Mouse (Mus musculus) hindbrain, embryonic 10.5 days (tissue): ENCODE data around the gene Cfap100. TPM values are rescaled to one million over a fixed set of nuclear protein-coding genes. Genes with fewer than 3 reads are reported as not detected.
A peak's percentile ranks its signal among the peaks of the same experiment; 100 is the strongest.

Source experiments
- DNase-seq: peaks from one replicate; pipeline ENCODE4 v3.0.0-alpha.2; 2017; ENCODE audit warnings: low spot score
- H3K27ac ChIP-seq: fragments of 300-500 bp; sonication (generic); 2 replicates; pipeline ENCODE4 v1.5.1; 2016; ENCODE audit warnings: mild to moderate bottlenecking, moderate library complexity
- H3K27me3 ChIP-seq: fragments of 300-500 bp; sonication (generic); 2 replicates; pipeline ENCODE4 v1.6.1; 2016; ENCODE audit warnings: mild to moderate bottlenecking; ENCODE audit not compliant: poor library complexity, insufficient read depth, severe bottlenecking
- H3K36me3 ChIP-seq: fragments of 300-500 bp; sonication (generic); 2 replicates; pipeline ENCODE4 v1.6.1; 2016; ENCODE audit warnings: mild to moderate bottlenecking, moderate library complexity
- H3K4me1 ChIP-seq: fragments of 300-500 bp; sonication (generic); replicated peaks from 2 replicates; pipeline ENCODE4 v1.6.1; 2016; ENCODE audit warnings: mild to moderate bottlenecking
- H3K4me3 ChIP-seq: fragments of 300-500 bp; sonication (generic); 2 replicates; pipeline ENCODE4 v1.5.1; 2016; ENCODE audit warnings: mild to moderate bottlenecking, moderate library complexity
- H3K9me3 ChIP-seq: fragments of 300-500 bp; sonication (generic); 2 replicates; pipeline ENCODE4 v1.6.1; 2016; ENCODE audit warnings: mild to moderate bottlenecking, moderate library complexity
- whole genome bisulfite sequencing: fragments of 180-500 bp; shearing (Covaris S2); methylation state at CpG from one replicate; pipeline ENCODE4 v1.1.7; 2016; 5-methylcytosine and 5-hydroxymethylcytosine counted together
- polyA plus RNA-seq: library from polyadenylated mRNA; unstranded; fragments of >200 nt; fragmentation: Nextera tagmentation; extraction: Ambion mirVana; gene quantifications from 2 replicates; pipeline ENCODE4 v1.2.1, GENCODE M21; 2016

Gene Cfap100
- polyA plus RNA-seq, 1 experiment from 2014 or later = 2.0 TPM

DNA sequence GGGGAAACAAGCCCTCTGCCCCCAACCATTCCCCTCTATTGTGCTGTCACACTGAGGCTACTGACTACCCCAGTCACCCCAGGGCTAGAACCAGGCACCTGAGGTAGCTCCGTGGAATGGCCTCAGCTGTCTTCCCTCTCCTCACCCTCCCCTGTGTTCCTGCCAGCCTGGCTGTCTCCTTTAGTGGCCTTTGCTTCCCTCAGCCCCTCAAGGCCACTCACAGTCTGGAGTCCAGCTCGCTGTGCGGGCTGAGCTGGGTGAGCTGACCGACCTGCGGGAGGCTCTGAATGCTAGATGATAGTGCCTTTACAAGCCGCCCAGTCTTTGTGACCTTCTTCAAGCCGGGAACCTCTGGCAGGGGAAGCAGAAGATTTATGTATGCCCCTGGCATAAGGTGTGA lies 16.7 kb downstream of the Cfap100 start:
- no peaks in the 10 kb centered on the region for H3K27me3 ChIP-seq
- no peak overlapping the region for H3K4me3 ChIP-seq
- 84% methylated on average over 7 of the region's 7 CpGs for WGBS
- 0 out of 2 replicates have a peak overlapping the region, but pooled peaks have one; percentile 6 for H3K27ac ChIP-seq
- no peaks in the 10 kb centered on the region for H3K9me3 ChIP-seq
- H3K4me1 ChIP-seq = no peaks in the 10 kb centered on the region
- no peak for DNase-seq
- H3K36me3 ChIP-seq = no peaks in the 10 kb centered on the region

GRCm38 (mm10) chr6:90410972-90411371 lies 17.6 kb downstream of the Cfap100 start:
- H3K27ac ChIP-seq = no peak overlapping the region
- 79% methylated on average over 1 of the region's 1 CpGs for WGBS
- H3K4me1 ChIP-seq = no peaks in the 10 kb centered on the region
- no peaks in the 10 kb centered on the region for H3K27me3 ChIP-seq
- no peaks in the 10 kb centered on the region for H3K36me3 ChIP-seq
- no peaks in the 10 kb centered on the region for H3K9me3 ChIP-seq
- H3K4me3 ChIP-seq = no peak overlapping the region
- DNase-seq = no peak

GRCm38 (mm10) chr6:90408632-90409031 lies 20.0 kb downstream of the Cfap100 start:
- Histone ChIP-seq H3K4me3 (no peak overlapping the region), H3K36me3 (peaks cover 6% of the 10 kb centered on the region; the same call in 1 of the 2 replicates), H3K27me3 (no peaks in the 10 kb centered on the region), H3K4me1 (no peaks in the 10 kb centered on the region), H3K27ac (no peak overlapping the region), H3K9me3 (no peaks in the 10 kb centered on the region)
- no peak for DNase-seq

DNA sequence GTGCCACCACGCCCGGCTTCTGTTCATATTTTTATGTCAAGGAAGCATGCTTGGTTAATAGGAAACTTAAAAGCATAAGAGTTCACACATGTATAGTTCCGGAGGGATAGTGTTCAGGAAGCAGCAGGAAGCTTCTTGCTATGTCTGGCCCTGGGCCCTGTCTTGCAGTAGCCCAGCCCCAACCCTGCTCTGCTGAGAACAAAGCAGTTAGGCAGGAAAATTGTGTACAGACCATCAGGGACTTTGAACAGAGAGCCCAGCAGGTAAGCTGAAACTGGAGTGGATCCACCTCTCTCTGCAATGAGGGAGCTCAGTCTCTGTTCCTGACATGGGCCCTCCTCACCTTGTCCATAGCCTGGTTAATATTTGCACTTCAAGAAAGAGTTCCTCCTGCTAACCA lies 31.3 kb downstream of the Cfap100 start:
- 92% methylated on average over 3 of the region's 3 CpGs for WGBS
- Histone ChIP-seq H3K4me3 (no peak overlapping the region), H3K27ac (no peak overlapping the region), H3K27me3 (no peaks in the 10 kb centered on the region; the same call in 1 of the 2 replicates), H3K9me3 (no peaks in the 10 kb centered on the region), H3K4me1 (no peaks in the 10 kb centered on the region), H3K36me3 (peaks cover 46% of the 10 kb centered on the region)
- DNase-seq = no peak

GRCm38 (mm10) chr6:90395751-90396150 lies 32.8 kb downstream of the Cfap100 start:
- DNase-seq = no peak
- no peaks in the 10 kb centered on the region for H3K9me3 ChIP-seq
- H3K27me3 ChIP-seq = no peaks in the 10 kb centered on the region; the same call in 1 of the 2 replicates
- H3K27ac ChIP-seq = no peak overlapping the region
- WGBS = 88% methylated on average over 2 of the region's 2 CpGs
- H3K4me1 ChIP-seq = no peaks in the 10 kb centered on the region
- no peak overlapping the region for H3K4me3 ChIP-seq
- H3K36me3 ChIP-seq = peaks cover 46% of the 10 kb centered on the region

DNA sequence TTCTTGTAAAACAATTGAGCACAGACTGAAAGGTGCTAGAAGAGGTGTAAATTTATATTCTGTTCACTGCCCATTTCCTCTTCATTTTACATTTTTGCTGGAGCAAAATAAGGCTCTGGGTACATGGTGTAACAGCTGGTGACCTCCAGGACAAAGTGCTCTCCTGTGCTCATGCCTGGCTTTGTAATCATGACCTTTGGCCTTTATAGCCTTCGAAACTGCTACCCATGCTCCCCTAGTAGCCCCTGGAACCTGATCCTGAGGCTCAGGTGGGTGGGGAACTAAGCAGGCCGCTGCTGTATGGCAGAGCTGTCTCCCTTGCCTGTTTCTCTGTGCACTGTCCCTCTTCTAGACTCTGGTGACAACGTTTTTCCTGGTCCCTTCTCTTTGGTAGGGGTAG lies 34.6 kb downstream of the Cfap100 start:
- DNase-seq = no peak
- H3K27me3 ChIP-seq = no peaks in the 10 kb centered on the region; the same call in 1 of the 2 replicates
- H3K4me3 ChIP-seq = no peak overlapping the region
- no peaks in the 10 kb centered on the region for H3K4me1 ChIP-seq
- peaks cover 46% of the 10 kb centered on the region for H3K36me3 ChIP-seq
- H3K27ac ChIP-seq = no peak overlapping the region
- WGBS = 58% methylated on average over 3 of the region's 3 CpGs
- H3K9me3 ChIP-seq = no peaks in the 10 kb centered on the region

DNA sequence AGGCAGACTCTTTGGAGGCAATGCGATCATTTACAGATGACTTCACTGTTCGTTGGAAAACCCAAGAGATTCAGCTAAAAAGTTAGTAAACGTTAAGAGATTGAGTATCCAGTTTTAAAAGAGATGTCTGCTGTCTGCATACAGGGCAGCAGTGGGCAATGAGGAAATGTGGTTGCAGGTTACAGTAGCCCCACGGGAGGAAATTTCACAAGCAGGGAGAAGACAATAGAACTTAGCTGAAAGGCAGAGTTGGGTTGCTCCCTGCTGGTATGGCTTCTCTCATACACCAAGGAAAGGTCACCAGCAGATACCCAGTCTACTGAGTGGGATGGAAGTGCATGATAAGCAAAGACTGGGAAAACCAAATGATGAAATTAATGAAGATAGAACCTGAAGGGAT lies 38.0 kb downstream of the Cfap100 start:
- DNase-seq = no peak
- H3K27ac ChIP-seq = no peak overlapping the region
- no peaks in the 10 kb centered on the region for H3K9me3 ChIP-seq
- WGBS = 84% methylated on average over 4 of the region's 4 CpGs
- no peaks in the 10 kb centered on the region for H3K27me3 ChIP-seq
- H3K4me3 ChIP-seq = no peak overlapping the region
- peaks cover 69% of the 10 kb centered on the region for H3K36me3 ChIP-seq
- no peaks in the 10 kb centered on the region for H3K4me1 ChIP-seq

DNA sequence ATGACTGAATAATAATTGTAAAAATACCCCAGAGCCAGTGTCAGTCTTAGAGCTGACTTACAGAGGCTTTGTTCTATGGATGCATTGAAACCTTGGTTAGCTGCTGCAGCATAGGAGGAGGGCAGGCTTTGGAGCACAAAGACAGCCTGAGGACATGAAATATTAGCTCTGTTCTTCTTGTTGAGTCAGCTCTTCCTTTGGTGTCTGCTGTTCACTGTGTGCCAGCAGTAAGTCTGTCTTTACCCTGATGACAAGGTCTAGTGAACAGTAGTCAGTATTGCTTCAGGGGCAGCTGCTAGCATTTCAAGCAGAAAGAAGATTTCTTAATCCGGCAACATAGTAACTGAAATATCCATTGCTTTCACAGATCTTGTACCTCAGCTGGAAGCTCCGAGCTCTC lies 47.1 kb downstream of the Cfap100 start:
- Histone ChIP-seq H3K27me3 (no peaks in the 10 kb centered on the region), H3K36me3 (peaks cover 98% of the 10 kb centered on the region), H3K27ac (no peak overlapping the region), H3K4me1 (no peaks in the 10 kb centered on the region), H3K4me3 (no peak overlapping the region), H3K9me3 (no peaks in the 10 kb centered on the region)
- DNase-seq = no peak
- 95% methylated on average over 2 of the region's 2 CpGs for WGBS

DNA sequence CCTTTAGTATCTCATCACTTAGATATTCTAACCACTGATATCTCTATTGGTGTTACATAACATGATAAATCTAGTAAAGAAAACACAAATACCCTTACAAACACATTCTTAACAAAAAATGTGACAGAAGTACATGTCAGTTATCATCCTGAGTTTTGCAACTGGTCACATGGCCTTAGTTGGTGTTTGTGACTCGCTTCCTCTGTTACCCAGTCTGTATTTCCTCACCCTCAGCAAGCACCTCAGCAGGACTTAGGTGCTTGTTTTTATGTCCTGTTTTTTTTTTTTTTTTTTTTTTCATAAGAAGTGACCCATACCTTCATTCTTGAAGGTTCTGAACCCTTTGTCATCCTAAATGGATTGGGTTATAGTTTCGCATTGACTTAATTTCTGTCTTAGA lies 50.9 kb downstream of the Cfap100 start:
- Histone ChIP-seq H3K9me3 (no peaks in the 10 kb centered on the region), H3K36me3 (peaks cover 98% of the 10 kb centered on the region)
- 96% methylated on average over 2 of the region's 2 CpGs for WGBS

DNA sequence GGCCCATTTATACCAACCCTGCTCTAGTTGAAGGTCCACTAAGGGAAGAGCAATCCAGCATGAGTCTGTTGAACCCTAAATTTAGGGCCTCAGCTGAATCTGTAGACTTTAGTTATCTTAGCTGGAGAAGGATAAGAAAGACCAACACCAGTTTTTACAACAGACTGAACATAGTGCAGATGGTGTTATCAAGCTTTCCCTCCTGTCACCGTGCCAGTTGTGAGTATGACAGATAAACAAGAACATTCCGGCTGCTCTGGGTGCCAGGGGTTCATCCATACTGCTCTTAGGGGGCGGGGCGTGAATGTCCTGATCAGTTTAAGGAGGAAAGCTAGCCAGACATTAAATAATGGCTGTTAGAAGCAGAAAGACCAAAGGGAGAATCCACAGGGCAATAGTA lies 54.0 kb downstream of the Cfap100 start:
- Histone ChIP-seq H3K27ac (no peak overlapping the region), H3K4me3 (no peak overlapping the region), H3K36me3 (peaks cover 74% of the 10 kb centered on the region), H3K27me3 (no peaks in the 10 kb centered on the region), H3K9me3 (no peaks in the 10 kb centered on the region), H3K4me1 (peaks cover 28% of the 10 kb centered on the region)
- WGBS = 96% methylated on average over 4 of the region's 4 CpGs
- no peak for DNase-seq

More for the DNA sequence above, 50.9 kb downstream of the Cfap100 start:
- Histone ChIP-seq H3K27me3 (no peaks in the 10 kb centered on the region), H3K4me3 (no peak overlapping the region), H3K27ac (no peak overlapping the region), H3K4me1 (no peaks in the 10 kb centered on the region)
- DNase-seq = no peak

- Histone ChIP-seq H3K9me3 (no peaks in the 10 kb centered on the region), H3K4me3 (peak overlapping the region; percentile 97), H3K36me3 (peaks cover 29% of the 10 kb centered on the region), H3K27me3 (no peaks in the 10 kb centered on the region), H3K27ac (peak overlapping the region; percentile 91), H3K4me1 (peaks cover 34% of the 10 kb centered on the region)
- under 1% methylated on average over 98 of the region's 98 CpGs for WGBS
- peak; percentile 58 for DNase-seq
Measured at GRCm38 (mm10) chr6:90369725-90370553, 58.7 kb downstream of the Cfap100 start.

GRCm38 (mm10) chr6:90368976-90369724 lies 59.4 kb downstream of the Cfap100 start, which contains the start of gene Zxdc:
TSS of gene Zxdc (plus strand) at chr6:90369492.
- DNase-seq = peak; percentile 98
- 6% methylated on average over 41 of the region's 41 CpGs for WGBS
- Histone ChIP-seq H3K4me1 (peaks cover 34% of the 10 kb centered on the region), H3K4me3 (peak within 1 kb of the TSS; percentile 97), H3K27me3 (no peaks in the 10 kb centered on the region), H3K36me3 (peaks cover 21% of the 10 kb centered on the region), H3K9me3 (no peaks in the 10 kb centered on the region), H3K27ac (peak within 1 kb of the TSS; percentile 91)

GRCm38 (mm10) chr6:90363301-90363700 lies 65.3 kb downstream of the Cfap100 start:
- no peak overlapping the region for H3K27ac ChIP-seq
- H3K36me3 ChIP-seq = no peaks in the 10 kb centered on the region
- H3K4me3 ChIP-seq = no peak overlapping the region
- peaks cover 24% of the 10 kb centered on the region for H3K4me1 ChIP-seq
- H3K27me3 ChIP-seq = no peaks in the 10 kb centered on the region
- no peaks in the 10 kb centered on the region for H3K9me3 ChIP-seq
- WGBS = 80% methylated on average over 5 of the region's 5 CpGs
- DNase-seq = no peak
